Mouse (Mus musculus) kidney, adult 8-10 months (tissue): ENCODE results near the gene Tbx5.

Experiments used
- DNase-seq, 2 experiments: peaks; one replicate each; pipeline ENCODE4 v3.0.0; 2022

Tbx5 gene

DNA sequence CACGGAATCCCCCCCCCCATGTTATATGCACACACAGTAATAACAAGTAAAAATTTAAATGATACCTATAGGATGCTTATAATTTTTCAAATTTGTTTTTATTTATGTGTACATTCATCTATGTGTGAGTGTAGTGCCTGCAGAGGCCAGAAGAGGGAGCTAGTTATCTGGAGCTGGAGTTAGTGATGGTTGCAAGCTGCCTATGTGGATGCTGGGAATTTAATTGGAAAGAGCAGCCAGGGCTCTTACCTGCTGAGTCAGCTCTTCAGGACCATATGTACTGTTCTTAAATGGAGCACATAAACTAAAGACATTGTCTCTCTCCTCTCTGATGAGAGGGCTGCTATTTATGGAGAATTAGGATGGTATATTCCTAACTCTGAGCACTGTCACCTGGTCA lies 17.2 kb upstream of the Tbx5 start:
- DNase-seq, result no peak

DNA sequence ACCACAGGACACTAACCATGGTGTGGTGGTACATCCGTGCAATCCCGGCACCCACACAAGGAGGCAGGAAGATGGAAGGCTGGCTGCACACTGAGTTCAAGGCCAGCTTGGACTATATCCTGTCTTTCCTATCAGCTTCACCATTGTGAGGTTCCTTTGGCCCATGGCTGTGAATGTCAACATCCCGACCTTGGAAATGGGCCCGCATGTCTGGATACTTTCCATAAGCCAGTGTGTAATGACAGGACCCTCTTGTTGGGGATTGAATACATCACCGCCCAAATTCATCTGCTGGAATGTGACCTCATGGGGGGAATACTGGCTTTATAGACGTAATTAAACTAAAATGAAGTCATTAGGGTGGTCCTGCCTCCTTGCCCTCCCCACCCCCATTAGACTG lies 12.0 kb upstream of the Tbx5 start:
- no peak for DNase-seq

DNA sequence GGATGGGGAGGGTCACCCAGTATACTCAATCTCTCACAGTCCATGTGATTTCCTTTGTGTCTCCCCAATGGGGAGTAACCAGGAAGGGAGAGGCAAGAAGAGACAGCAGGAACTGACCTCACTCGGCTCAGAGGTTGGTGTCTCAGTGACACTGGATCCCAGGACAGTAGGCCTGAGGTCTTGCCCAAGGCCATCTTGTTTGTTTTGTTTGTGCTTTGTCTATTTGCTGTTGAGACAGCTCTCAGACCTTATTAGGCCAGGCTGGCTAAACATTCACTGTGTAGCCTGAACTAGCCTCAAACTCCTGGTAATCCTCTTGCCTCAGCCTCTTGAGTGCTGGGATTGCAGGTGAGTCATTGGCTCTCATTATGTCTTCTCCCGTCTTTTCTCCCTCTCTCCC lies 11.0 kb upstream of the Tbx5 start:
- no peak for DNase-seq

DNA sequence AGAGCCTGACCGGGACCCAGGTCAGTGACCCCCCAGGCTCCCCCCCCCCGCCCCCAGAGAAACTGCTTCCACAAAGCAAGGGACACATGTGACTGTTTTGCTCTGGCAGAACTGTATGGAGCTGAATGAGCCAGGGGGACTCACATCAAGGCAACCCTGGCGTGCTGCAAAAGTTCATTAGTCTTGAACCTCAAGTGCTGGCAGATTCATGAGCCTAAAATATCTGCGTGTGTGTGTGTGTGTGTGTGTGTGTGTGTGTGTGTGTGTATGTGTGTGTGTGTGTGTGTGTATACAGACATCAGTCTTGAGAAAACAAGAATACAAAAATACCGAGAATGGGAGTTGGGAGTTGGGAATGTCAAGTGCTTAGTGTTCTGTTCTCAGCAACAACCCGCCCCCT lies 5.1 kb upstream of the Tbx5 start:
- no peak for DNase-seq

DNA sequence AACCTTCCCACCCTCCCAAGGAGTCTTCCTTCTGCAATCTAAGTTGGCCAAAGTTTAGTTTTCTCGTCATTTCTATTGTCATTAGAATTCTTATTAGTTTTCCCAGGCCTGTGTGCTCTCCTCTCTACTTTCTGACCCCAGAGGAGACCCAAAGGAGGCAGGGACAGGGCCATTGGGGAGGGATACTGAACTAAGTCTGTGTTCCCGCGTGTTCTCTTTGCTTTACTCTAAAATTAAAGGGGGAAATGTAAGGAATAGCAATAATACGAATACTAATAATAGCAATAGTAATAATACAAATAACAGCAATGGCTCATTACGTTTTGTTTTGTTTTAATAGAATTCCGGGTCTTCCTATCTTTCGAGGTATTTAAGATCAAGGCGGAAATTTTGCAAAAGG lies 1.9 kb upstream of the Tbx5 start:
- DNase-seq, result no peak

DNA sequence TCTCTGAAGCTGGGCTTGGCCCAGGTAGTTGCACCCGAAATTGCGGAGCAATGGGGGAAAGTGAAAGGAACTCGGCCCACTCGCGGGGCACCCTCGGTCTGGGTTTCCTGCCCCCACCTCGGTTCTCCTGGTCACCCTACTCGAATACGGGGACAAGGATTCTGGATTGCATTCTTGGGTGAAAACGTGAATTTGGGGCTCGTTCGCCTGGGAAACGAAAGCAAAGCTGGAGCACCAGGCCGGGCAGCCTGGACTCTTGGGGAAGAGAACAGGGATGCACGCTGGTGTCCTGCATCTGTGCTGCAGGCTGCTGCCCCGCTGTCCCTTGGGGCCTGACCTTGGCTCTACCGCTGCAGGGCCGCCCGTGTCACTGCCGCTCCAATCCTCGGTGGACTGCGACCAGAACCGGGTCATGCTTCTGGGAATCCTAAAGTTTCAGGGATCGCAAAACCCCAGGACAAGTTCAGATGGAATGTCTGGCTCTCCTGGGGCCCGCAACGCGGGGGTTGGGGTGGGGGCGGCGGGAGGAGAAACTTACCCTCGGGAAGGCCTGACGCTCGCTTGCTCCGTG lies 1.2 kb upstream of the Tbx5 start:
- no peak for DNase-seq

DNA sequence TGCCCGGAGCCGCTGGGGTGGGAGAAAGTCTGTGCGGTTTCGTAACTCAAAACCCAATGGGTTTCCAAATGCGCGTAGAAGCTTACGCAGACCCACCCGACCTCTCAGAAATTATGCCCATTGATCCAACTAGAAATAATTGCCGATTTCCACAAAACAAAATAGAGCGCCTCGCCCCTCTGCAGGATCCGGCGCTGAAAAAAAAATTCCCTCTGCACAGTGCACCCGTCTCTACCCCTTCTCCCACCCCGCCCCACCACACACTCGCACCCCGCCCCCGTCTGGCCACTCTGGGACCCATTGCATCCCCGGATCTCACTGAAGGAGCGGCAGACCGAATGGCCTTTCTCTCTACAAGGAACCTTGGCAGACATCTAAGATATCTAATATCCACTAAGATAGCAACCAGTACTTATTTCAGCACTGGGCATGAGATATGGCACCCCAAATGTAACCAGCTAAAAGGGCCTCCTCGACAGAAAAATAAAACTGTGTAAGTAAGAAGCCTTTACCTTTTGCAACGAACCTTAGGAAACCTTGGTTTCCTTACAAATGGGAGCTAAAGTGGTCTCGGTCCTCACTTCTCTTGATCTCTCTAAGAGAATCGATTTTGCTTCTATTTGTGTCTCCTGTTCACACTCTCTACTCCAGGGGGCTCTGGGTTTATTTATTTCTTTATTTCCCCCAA lies 533 bp upstream of the Tbx5 start:
- DNase-seq, result no peak

DNA sequence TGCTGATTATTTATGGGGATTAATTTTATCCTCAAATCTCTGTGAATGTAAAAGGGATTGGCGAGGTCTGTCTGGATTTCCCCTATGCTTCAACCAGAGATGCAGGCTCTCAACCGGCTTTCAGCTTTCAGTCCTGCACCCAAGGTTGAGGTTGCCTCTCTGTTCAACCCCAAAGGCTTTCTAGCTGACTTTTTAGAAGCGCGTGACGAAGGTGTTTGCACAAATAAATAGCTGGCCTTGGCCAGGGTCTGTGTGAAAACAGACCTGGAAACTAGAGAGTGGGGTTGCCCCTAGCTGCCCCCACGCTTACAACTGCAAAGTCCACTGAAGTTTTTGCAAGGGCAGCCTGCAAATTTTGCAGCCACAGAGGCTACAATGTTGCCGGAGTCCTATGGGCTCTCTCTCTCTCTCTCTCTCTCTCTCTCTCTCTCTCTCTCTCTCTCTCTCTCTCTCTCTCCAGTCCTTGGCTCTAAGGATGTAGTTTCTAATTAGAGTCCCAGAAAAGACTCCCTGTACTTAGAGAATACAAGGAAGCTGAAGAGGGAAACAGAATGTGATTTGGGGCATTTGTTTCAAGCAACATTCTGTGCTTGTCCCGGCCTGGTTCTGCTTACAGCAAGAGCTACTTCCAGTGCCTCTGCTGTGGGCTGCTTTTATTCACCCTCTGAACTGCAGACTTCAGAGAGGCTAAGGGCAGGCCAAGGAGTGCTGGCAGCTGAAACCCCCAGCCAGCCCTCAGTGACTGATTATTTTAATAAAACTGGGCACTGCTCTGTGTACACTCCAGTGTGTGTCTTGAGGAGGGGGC lies 959 bp downstream of the Tbx5 start:
- DNase-seq, result no peak

DNA sequence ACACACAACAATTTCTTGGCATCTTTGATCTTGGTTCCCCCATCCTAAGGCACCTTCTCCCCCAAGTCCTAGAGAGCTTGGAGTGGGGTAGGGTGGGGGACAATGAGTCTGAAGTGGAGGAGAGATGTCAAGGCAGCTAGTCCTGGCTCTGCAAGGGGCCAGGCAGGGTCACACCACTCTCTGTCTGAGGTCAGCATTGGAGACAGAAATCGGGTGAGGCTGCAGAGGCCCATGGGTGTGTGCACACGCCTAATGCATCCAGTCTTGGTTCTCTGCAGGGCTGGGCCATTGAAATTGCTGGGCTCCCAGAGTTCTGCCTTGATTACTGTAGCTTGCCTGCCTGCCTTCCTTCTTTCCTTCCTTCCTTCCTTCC lies 1.5 kb downstream of the Tbx5 start:
- no peak for DNase-seq

DNA sequence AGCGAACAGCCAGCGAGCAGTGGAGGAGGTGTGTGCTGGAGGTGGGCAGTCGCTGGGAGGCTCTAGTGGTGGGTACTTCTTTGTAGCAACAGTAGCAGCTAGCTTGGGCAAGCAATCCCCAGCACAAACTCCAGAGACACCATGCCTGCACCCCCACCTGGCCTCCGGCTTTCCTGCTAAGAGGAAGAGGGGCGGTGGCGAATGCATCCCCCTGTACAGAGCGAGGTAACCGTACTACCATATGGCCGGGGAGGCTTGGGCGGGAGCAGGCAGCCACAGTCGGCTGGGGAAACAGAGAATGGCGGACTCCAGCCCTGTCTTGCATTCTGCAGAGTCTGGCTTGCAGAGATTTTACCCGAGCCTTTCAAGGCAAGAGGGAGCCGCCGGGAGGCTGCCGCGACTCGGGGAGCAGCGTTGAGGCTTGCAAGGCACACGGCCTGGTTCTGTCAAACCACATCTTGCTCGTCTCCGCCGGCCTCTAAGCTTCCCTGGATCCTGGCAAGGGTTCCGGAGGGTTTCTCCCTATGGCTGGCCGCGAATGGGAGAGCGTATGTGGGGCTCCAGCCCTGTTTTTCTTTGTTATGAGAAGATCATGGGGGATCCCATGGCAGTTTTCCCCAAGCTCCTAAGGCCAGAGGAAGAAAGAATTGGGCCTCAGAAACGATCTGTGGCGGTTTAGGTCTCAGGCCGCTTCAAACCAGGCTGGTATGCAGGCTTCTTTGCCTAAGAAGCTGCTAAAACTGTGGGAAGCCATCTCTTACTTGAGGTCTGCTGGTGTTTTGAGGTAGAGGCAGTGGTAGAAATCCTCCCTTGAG lies 2.8 kb downstream of the Tbx5 start:
- no peak for DNase-seq

DNA sequence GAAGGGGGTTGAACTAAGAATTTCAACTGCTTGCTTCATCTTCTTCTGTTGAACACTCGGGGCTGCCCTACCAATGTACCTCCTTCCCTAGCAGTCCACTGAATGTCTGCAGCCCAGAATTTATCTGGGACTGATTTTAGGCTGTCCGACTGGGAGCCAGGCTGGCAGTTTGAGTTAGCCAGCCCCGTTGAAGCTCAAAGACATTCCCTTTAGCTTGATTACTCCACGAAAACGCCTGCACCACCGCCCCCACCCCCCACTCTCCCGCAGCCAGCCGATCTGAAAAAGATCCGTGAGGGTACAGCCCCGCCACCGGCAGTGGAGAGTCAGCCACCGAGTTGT lies 3.4 kb downstream of the Tbx5 start:
- no peak for DNase-seq

DNA sequence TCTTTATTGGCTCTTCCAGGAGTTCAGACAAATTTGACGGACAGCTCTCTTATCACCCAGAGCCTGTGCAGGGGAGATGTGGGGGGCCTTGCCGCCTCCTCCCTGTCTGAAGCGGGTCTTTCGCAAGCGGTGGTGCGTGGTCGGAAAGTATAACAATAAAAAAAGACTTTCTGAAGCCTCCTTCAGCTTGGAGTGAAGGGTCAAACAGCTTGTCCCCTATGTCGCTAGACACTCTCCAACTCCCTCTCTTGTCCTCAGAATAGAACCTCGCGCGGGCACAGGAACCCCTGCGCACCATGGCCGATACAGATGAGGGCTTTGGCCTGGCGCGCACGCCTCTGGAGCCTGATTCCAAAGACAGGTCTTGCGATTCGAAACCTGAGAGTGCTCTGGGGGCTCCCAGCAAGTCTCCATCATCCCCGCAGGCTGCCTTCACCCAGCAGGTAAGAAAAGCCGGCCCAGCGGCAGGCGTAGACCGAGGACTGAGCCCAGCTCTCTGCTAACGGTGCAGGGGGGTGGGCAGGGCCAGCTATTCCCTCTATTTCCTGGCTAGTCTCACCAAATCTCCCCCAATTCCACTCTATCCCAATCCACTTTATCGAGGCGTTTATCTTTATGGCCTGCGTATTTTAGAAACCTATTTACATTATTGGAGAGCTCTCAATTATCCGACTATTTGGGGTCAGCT lies 4.3 kb downstream of the Tbx5 start:
- DNase-seq, result no peak

DNA sequence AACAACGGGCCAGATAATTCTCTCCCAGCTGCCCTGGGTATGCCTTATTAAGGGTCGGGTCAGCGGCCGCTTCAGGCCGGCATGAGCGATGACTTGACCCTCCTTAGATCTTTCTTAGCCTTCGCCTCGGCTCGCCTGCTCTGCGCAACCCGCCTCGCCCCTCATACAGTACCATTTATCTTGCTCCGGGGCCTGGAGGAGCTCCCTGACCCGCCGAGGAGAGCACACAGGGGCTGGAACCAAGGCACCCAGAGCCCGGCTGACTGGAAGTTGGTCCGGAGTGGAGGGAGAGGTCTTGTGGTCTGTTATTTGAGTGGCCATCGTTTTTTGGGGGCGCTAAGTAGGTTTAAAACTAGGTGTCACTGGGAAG lies 4.8 kb downstream of the Tbx5 start:
- DNase-seq, result no peak

DNA sequence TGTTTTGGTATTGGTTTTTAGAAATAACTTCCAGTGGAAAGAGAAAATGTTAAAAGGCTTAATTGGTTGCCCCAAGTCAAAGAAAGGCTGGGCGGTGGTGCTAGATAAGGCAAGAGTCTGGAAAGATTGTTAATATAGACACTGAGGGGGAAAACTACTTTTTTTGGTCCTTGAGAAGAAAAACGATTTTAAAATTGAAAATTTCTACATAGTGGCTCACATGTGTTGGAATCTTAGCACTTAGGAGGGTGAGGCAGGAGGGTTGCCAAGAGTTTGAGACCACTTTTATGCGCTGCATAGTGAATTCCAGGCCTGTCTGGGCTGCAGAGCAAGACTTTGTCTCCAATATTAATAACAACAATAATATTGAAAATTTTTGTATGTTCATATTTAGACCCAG lies 5.4 kb downstream of the Tbx5 start:
- no peak for DNase-seq

DNA sequence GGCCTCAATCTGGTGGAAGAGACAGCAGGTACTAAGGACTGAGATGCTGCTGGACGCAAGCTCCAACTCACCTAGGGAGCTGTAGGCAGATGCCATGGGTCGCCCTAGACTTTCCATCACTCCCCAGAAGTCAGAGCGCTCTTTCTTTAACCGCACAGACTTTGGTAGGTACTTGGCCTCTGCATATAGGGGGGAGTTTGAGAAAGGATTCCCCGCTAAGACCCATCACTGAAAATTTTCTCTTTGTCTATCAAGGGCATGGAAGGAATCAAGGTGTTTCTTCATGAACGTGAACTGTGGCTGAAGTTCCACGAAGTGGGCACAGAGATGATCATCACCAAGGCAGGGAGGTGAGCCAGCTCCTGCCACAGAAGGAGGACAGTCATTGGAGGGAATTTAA lies 6.0 kb downstream of the Tbx5 start:
- no peak for DNase-seq

DNA sequence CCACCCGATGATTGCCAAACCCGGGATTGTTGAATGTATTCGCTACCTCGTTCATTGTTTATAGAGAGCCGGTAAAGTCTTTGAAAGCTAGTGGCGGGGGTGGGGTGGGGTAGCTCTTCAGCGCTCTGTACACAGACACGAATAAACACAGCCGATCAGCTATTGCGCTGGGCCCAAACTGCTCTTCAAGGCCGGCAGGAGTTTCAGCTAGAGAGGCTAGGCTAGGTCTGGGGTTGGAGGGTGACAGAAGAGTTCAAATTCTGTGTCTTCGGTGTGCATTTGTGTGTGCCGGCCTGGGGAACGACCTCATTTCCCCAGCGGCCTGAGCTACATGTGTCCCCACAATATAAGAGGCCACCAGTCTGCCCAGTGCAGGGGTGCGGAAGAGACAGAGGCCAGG lies 6.7 kb downstream of the Tbx5 start:
- DNase-seq, result no peak

DNA sequence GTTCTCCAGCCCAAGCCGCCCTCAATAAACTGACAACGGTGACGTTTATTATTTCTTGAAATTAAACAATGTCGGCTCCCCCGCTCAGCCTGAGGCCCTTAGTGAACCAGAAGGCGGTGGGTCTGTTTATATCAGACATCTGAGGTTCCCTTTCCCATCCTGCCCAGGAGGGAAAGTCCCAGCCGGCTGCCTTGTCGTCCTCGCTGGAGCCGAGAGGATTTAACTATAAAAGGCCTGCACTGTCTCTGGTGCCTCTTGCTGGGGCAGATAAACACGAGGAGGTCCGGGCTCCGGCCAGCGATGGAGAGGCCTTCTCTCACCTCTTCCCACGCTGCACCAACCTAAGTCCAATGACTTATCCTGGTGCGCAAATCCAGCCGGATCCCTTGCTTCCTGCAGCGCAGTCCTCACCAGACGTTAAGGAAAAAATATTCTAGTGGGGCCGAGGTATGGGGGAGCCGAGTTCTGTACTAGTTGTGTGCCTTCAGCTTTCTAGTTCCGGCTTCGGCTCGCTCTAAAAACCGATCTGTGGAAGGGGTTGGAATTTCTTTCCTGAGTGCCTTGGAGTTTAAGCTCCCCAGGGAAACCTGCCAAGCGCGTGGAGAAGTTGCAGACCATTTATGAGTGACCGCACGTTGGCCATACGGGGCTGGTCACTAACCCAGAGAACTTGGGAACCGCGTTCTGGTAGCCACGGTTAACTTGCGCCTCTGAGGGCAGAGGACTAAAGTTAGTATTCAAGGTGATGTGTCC lies 7.3 kb downstream of the Tbx5 start:
- DNase-seq, result no peak

DNA sequence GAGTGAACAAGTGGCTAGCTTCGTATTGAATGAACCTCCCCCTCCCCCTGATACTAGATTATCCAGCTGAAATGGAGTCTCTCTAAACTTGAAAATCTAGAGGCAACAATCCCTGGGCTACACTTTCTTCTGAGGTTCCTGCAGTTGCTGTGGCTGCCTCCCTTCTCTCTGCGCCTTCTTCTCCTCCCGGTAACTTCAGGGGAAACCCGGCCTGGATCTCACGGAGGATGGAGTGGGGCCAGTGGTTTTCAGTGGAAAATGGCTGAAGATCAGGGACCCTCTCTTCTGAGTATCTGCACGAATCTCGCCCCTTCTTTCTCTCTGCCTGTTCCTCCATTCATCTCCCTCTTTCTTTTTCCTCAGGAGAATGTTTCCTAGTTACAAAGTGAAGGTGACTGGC lies 7.9 kb downstream of the Tbx5 start:
- no peak for DNase-seq

DNA sequence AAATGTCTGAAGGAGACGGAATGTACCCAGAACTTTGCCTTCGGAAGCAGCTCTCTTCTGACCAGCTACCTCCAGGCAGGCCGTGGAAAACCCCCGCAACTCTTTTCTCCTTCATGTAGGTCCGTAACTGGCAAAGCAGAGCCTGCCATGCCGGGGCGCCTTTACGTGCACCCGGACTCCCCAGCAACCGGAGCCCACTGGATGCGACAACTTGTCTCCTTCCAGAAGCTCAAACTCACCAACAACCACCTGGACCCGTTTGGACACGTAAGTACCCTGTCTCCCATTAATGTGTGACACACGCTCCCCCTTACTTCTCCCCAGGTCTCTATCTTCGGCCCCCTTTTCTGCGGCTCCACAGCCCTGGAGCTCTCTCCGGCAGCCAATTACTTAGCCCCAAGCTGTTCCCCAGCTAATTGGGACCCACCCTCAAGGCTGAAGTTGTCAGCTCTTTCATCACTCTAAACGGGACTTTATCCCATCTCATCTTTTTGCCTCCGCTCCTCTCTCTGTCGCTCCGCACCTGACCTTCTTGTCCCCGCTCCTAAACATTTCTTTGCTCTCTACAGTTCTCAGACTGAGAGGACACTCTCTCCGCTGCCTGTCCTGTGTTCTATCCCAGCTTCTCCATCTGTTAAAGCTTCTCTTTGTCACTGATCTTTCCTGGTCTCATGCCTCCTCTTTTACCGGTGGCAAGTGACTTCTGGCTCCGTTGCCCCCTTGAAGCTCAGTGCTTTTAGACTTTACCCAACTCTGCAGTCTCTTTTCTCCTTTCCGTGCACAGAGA lies 9.4 kb downstream of the Tbx5 start:
- no peak for DNase-seq

DNA sequence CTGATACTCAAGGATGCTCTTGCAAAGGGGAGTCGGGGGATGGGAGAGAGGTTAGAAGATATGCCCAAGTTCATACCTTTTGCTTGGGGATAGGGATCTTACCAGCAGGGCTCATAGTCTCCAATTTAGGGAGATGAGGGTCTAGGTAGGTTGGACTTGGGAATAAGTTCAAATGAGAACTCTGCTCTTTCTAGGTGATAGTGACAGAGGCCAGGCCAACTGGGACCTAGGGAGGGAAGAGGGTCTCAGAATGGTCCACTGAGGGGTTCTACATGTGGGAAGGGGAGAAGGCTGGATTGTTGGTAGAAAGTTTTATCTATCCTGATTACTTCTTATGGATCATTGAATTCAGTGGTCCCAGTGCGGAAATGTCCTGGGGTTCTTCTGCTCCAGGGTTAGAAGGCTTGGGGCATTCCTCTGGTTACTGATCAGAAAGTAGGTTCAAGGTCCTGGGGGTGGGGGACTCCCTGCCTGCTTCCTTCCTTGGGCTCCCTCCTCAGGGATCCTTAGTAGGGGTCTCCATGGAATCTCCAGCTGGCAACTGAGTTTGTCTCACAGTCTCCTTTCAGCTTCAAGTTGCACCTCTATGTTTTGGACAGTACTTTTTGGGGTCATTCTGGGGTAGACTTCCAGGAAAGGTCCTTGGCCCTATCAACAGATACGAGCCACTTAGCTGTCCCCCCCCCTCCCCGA lies 10.4 kb downstream of the Tbx5 start:
- DNase-seq, result no peak

DNA sequence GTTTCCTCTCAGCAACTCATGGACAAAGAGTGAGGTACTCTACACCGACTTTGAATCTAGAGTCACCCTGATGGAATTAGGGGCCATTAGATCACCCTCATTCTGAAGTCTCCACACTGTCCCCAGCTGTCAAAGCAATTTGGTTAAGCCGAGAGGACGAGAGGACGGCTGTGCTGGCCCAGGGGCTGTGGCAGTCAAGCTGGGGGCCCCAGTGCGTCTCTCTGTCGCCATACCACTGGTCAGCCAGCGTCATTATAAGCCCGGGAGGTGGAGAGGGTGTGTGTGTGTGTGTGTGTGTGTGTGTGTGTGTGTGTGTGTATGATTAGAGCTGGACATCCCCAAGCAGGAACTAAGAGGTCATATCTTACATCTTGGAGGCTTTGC lies 10.9 kb downstream of the Tbx5 start:
- no peak for DNase-seq
